Mouse (Mus musculus) T-helper 1 cell (primary cell): Measurements from ENCODE around the gene Clip1.

ENCODE experiments used
- in situ Hi-C: fragments of 300-600 bp; cut with MboI, MseI; formaldehyde crosslinking; loops from one replicate; pipeline ENCODE4 v1.15.1; 2025; ENCODE audit warnings: high pct_unique_total_duplicates

Clip1 gene

DNA sequence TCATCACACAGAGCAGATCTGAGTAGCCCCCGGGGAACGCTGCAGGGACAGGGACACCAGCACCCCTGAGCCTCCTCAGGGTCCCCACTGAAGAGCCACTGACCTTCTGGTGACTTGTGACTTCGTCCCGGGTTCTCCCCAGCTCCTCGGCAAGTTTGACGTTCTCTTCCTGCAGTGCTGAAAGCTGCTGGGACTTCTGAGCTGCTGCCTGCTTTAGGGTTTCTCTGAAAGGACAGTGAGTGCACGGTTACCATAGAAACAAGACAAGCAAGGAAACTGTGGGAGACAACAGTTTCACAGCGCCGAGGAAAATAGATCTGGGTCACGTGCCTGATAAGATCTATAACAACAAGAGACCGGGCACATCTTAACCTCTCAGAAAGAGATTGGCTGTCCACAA lies 80.9 kb downstream of the Clip1 start:
- in situ Hi-C loops, result no loop called here

DNA sequence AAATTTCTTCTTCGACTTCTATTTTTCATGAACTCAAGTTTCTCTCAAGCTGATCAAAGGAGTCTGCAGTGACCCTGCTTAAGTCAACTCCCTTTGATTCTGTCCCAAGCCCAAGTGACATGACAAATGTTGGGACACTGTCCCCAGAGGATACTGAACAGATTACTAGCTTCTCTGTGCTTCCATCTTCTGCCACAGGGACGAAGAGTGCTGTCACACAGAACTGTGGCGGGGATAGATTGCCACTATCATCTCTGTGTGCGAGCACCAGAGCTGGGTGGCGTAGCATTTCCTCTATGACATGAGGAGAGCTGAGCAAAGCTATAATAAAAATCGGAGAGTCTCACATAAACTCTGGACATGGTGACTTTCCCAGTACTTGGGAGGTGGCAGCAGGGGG lies 82.2 kb downstream of the Clip1 start:
- in situ Hi-C loops, result no loop called here

DNA sequence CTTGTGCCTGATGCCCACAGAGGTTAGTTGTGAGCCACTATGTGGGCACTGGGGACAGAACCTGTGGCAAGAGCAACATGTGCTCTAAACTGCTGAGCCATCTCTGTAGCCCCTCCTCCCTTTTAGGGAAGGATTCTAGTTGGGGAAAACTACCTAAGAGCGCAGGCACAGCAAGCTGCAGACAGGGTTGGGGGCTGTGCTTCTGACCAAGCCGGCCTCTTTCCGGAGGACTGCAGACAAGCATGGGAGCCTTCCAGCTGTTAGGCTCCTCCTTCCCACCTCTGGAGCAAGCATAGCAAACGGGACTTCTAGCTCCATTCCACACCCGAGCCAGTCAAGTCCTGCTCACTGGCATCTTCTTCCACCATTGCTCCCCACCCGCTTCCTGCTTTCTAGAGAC lies 85.1 kb downstream of the Clip1 start:
- in situ Hi-C loops, result no loop called here

DNA sequence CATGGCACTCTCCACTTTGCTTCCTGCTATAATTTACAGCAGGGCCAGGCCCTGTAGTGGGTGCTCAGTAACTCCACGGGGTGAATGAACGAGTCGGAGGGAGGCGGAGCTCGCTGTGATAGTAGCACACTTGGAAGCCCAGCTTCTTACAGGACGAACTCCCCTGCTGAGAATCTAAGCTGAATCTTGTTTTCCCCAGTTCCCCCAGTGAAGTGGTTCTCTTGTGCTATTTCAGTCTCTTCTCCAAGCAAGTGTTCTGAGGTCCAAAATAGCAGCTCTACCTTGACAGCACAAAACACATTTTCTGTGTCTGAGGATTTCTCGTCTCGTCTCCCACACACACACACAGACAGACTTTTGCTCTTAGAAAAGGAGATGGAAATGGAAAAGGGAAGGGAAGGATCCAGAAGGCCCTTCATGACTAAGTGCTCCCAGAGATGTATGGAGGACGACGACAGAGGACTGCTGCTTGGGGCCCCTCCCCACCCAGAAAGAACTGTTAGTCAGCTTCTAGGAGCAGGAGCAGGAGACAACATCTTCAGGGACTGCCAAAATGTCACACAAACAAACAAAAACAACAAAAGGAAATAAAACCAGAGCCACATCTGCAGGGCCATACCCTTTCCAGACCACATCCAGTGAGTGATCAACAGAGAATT lies 90.7 kb downstream of the Clip1 start:
- in situ Hi-C loops, result no loop called here

DNA sequence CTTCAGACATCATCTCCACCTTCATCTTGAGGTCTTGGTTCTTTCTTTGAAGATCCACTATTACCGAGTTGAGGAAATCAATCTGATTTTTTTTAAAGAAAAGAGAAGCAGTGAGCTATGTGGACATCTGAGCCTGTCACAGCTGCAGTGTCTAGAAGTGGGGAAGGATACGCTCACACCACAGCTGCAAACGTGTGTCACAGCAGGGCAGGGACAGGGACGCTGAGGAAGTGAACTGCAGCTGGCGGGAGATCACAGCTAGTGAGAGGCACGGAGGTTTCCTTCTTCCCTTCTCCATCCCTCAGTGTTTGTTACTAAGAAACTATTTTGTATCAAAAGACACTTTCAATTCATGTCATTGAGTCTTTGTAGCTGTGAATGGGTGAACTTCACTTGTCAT lies 104.4 kb downstream of the Clip1 start:
- in situ Hi-C loops, result no loop called here

DNA sequence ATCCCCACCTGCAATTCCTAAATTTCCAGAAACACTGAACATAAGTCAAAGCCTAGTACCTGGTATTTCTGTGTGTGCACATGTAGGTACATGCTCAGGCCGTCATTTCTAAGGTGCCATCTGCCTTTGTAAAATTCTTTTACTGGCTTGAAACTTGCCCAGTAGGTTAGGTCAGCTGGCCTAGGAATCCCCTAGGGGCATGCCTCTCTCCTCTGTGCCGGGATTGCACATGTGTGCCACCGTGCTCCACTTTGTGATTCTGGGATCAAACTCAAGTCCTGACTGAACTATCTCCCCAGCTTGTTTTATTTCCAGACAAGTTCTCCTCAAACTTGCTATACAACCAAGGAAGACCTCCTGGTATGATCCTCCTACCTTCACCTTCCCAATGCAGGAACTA lies 107.7 kb downstream of the Clip1 start:
- in situ Hi-C loops, result no loop called here

DNA sequence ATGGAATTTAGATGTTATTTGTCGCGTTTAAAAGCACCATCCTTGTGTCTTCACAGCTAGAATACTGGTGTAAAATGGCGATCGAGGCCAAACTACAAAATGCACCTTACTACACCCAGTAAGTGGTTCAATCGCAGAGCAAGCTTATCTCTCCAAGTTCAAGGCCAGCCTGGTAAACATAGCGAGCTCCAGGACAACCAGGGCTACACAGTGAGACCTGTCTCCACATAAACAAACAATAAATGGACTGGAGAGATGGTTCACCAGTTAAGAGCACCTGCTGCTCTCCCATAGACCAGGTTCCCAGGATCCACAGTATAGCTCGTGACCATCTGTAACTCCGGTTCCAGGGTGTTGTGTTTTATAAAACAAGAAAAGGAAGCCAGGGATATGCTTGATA lies 111.1 kb downstream of the Clip1 start:
- in situ Hi-C loops, result no loop called here

DNA sequence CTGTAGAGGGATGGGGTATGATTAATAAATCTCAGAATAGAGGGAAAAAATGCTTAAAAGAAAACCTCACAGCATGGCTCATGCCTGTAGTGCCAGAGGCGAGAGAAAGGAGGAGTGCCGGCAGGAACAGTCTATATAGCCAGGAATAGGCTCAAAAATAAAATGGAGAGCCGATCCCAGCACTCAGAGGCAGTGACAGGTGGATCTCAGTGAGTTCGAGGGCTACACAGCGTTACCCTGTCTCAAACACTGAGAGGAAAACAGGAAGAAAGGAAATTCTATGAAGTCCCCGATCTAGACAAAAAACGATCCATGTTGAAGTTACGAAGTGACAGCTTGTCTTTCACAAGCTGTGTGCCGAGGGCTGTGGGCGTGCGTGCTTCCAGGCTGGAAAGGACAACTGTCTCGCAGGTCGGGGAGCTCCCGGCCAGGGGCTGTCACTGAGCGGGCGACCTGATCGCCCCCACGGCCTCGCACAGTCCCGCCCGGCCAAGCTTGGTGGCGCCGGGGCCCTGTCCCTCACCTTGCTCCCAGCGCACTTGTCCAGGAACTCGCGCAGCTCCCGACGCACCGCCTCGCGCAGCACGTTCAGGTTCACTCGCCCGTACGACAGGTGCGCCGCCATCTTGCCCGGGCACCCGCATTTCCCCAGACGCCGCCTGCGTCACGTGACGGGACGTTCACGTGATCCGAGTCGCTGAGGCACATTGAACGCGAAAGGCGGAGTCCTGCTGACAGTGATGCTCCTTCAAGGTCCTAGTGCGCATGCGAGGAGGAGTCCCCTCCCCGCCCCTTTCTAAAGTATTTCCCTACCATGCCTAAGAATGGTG lies 111.8 kb downstream of the Clip1 start, which contains the start of gene Vps33a:
Vps33a (minus strand) TSS at position 682 of the 830 bp plus-strand sequence.
- in situ Hi-C loops, result no loop called here

DNA sequence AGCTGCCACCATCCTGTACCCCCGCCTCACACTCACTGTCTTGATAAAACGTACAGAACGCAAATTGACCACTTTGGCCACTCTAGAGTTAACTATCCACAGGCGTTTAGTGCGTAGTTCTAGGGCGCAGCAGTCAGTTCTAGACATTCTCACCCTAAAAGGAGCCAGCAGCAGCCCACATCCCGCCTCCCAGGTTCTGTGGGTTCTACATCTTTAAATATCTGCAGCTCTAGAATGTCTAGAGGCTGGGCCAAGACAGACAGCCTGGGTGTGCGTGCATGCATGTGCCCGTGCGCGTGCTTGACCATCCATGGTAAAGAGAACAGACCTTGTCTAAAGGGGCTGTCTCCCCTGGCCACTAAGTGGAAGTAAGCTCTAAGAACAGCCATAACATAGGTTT lies 123.3 kb downstream of the Clip1 start:
- in situ Hi-C loops, result no loop called here

DNA sequence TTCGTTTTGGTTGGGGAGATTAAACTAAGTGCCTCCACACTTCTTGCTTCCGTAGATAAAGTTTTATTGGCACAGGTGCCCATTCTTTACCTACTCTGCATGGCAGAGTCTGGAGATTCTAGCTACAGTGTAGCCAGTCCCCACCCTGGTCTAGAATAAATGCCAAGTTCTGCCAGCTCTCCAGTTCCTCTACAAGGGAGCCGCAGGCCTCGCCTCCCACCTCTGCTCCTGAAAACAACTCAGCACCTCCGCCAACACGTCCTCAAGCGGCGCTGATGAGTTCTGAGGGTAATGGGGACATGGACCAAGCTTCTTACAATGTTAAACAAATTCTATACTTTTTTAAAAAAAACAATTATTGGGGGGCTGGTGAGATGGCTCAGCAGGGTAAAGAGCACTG lies 124.8 kb downstream of the Clip1 start:
- in situ Hi-C loops, result no loop called here

DNA sequence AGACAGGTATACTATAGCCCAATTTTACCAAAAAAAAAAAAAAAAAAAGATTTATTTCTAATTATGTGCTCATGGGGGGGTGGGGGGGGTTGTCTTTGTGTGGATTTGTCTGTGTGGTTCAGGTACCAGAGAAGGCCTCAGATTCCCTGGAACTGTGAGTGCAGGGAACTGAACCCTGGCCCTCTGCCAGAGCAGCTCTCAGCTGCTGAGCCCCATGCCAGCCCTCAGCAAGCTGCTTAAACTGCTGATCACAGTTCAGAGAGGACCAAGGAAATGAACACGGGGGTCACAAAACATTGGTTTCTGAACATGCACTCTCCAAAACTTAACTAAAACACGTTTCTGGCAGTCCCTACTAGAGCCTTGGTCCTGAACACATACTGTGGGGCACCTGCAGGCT lies 128.0 kb downstream of the Clip1 start:
- in situ Hi-C loops, result no loop called here

DNA sequence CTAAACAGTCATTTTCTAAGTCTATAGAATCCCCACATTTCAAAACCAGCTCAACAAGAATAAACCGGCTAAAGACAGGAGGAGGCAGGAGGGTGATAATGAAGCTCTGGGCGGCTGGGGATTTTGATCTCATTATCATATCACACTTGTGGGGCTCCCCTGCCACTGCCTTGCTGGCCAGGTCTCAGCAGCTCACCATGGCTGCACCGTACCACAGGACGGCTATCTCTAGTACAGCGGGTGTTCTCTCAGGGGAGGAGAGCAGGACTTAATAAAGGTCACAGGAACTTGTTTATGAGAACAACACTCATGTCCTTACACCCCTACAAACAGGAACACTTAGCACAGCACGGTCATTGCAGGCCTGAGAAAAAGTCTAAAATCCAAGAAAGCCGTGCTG lies 128.7 kb downstream of the Clip1 start:
- in situ Hi-C loops, result no loop called here

DNA sequence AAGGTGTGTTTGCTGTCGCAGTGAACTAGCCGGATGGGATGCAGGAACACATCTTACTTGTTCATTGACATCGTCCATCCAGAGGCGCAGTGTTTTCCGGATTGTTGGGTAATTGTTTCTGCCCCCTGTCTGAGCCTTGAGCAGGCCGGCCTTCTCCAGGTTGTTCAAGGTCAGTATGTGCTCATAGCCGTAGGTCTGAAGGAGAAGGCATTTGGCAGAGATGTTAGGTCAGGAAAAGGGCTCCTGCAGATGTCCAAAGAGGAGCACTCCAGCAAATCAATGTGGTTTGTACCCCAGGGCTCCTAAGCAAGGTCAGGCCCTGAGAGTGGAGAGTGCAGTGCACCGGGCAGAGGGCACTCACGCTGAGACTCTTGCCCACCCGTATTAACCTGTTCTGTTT lies 150.6 kb downstream of the Clip1 start:
- in situ Hi-C loops, result no loop called here

DNA sequence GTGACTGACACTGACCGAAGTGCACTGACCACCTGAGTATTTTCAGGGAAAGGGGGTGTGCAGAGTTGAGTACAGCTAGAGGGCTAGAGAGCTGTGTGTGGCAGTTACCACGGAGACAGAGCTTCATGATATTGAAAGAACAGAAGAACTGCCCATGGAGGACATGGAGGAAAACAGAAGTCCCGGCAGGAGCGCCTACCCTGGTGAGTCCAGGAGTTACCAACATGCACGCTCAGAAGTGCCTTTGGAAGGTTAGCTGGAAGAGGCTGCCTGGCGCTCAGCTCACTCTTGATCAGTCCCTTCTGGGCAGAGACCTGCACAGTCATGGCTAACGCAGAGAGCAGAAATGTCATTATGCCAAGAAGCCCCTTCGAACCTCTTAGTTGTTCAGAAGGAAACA lies 154.4 kb downstream of the Clip1 start:
- in situ Hi-C loops, result no loop called here

DNA sequence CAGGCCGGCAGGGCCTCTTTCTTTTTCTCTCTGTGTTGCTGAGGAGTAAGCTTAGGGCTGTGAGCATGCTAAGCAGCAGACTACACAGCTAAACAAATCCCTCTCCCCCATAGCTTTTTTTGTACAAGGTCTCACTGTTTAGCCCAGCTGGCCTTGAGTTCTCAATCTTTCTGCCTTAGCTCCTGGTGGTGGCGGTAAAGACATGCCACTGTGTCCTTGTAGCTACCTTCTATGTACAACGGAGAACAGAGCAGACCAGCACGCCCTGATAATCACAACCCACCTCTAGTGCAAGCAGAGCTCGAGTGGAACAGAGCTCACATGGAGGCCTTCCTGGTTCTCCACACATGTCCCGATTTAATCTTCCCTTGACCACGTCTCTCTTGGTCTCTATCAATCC lies 155.8 kb downstream of the Clip1 start:
- in situ Hi-C loops, result no loop called here
